Mouse (Mus musculus) CH12.LX (cell line): Measurements from ENCODE around the gene Tmem44. TPM values are rescaled to one million over a fixed set of nuclear protein-coding genes. Genes with fewer than 3 reads are reported as not detected.

Experiments
- DNase-seq: peaks from one replicate; pipeline ENCODE4 v3.0.0-alpha.2; 2013; ENCODE audit errors: extremely low read depth
- H3K27ac ChIP-seq: 2 replicates; pipeline ENCODE4 v1.5.1; 2012; ENCODE audit warnings: low read depth, mild to moderate bottlenecking, control low read depth, moderate library complexity; ENCODE audit not compliant: insufficient read depth
- H3K27me3 ChIP-seq: replicated peaks from 2 replicates; pipeline ENCODE3; 2012; ENCODE audit warnings: inconsistent platforms
- H3K36me3 ChIP-seq, 2 experiments: replicated peaks in 1 of 2; 2 replicates each; pipeline versions ENCODE3 to v1.6.1; 2012; ENCODE audit warnings: inconsistent platforms in 1 of 2, low read length in 1 of 2, mild to moderate bottlenecking in 1 of 2, mixed read lengths in 1 of 2, moderate library complexity in 1 of 2; ENCODE audit not compliant: control insufficient read depth in 1 of 2, insufficient read depth in 1 of 2
- H3K4me1 ChIP-seq, 2 experiments: 2 replicates each; pipeline ENCODE4 v1.6.1; 2012; ENCODE audit warnings: inconsistent platforms in 1 of 2, moderate library complexity in 1 of 2; ENCODE audit not compliant: insufficient read depth in 2 of 2, control insufficient read depth in 1 of 2
- H3K4me2 ChIP-seq: 2 replicates; pipeline ENCODE4 v1.6.1; 2012; ENCODE audit warnings: low read depth, mild to moderate bottlenecking, control low read depth; ENCODE audit not compliant: poor library complexity, insufficient read depth, severe bottlenecking
- H3K4me3 ChIP-seq, 3 experiments: fragments of 150-350 bp in 1 of 3; sonication (generic) in 1 of 3; replicated peaks in 1 of 3; 2 replicates each; pipeline versions ENCODE3 to v1.5.1; 2011 to 2012; ENCODE audit warnings: low read depth in 2 of 3, low read length in 2 of 3, mild to moderate bottlenecking in 2 of 3, moderate library complexity in 2 of 3, control low read depth in 1 of 3, improper control_type of control experiment in 1 of 3, inconsistent platforms in 1 of 3, mixed read lengths in 1 of 3; ENCODE audit not compliant: poor library complexity in 1 of 3
- H3K79me2 ChIP-seq: replicated peaks from 2 replicates; pipeline ENCODE4 v1.6.1; 2012; ENCODE audit warnings: mild to moderate bottlenecking, moderate library complexity; ENCODE audit not compliant: control insufficient read depth, poor library complexity, insufficient read depth, severe bottlenecking; ENCODE audit errors: extremely low read depth
- H3K9ac ChIP-seq: 2 replicates; pipeline ENCODE4 v1.6.1; 2012; ENCODE audit warnings: low read depth, mild to moderate bottlenecking, control low read depth, moderate library complexity; ENCODE audit not compliant: insufficient read depth
- H3K9me3 ChIP-seq: replicated peaks from 2 replicates; pipeline ENCODE3; 2012; ENCODE audit warnings: low read length, inconsistent platforms, mixed read lengths
- BHLHE40 ChIP-seq: IDR thresholded peaks from 2 replicates; pipeline ENCODE4 v1.6.1; 2011; ENCODE audit warnings: mild to moderate bottlenecking, low read depth, low read length, improper control_type of control experiment
- CHD1 ChIP-seq: IDR thresholded peaks from 2 replicates; pipeline ENCODE4 v1.6.1; 2012; ENCODE audit warnings: low read depth, low read length, improper control_type of control experiment, inconsistent platforms
- CTCF ChIP-seq, 2 experiments: IDR thresholded peaks in 1 of 2; conservative IDR thresholded peaks in 1 of 2; 2 replicates each; pipeline ENCODE4 v1.5.1; 2011 to 2012; ENCODE audit warnings: low read depth in 2 of 2, low read length in 2 of 2, improper control_type of control experiment in 1 of 2, inconsistent platforms in 1 of 2, mild to moderate bottlenecking in 1 of 2, moderate library complexity in 1 of 2
- E2F4 ChIP-seq: IDR thresholded peaks from 2 replicates; pipeline ENCODE4 v1.6.1; 2011; ENCODE audit warnings: low read depth, low read length, improper control_type of control experiment; ENCODE audit not compliant: insufficient replicate concordance
- ETS1 ChIP-seq: conservative IDR thresholded peaks from 2 replicates; pipeline ENCODE4 v1.6.1; 2012; ENCODE audit warnings: low read depth, mild to moderate bottlenecking, inconsistent platforms, low read length, improper control_type of control experiment, moderate library complexity
- GABPA ChIP-seq: IDR thresholded peaks from 2 replicates; pipeline ENCODE4 v1.6.1; 2012; ENCODE audit warnings: low read depth, low read length, improper control_type of control experiment, inconsistent platforms; ENCODE audit not compliant: insufficient replicate concordance
- IRF4 ChIP-seq: IDR thresholded peaks from 2 replicates; pipeline ENCODE4 v1.6.1; 2014; ENCODE audit warnings: low read depth, mild to moderate bottlenecking, inconsistent platforms, low read length, improper control_type of control experiment
- JUND ChIP-seq: conservative IDR thresholded peaks from 2 replicates; pipeline ENCODE4 v1.6.1; 2011; ENCODE audit warnings: low read depth, low read length, improper control_type of control experiment
- KAT2A ChIP-seq: IDR thresholded peaks from 2 replicates; pipeline ENCODE4 v1.6.1; 2012; ENCODE audit warnings: low read length, improper control_type of control experiment, inconsistent platforms; ENCODE audit not compliant: insufficient replicate concordance
- MAFK ChIP-seq: IDR thresholded peaks from 2 replicates; pipeline ENCODE4 v1.6.1; 2011; ENCODE audit warnings: low read length, improper control_type of control experiment; ENCODE audit not compliant: insufficient replicate concordance
- MAX ChIP-seq: IDR thresholded peaks from 2 replicates; pipeline ENCODE4 v1.6.1; 2011; ENCODE audit warnings: low read length, improper control_type of control experiment
- MEF2A ChIP-seq: IDR thresholded peaks from 2 replicates; pipeline ENCODE4 v1.6.1; 2014; ENCODE audit warnings: low read depth, mild to moderate bottlenecking, inconsistent platforms, low read length, improper control_type of control experiment, borderline replicate concordance
- MXI1 ChIP-seq: IDR thresholded peaks from 2 replicates; pipeline ENCODE4 v1.6.1; 2011; ENCODE audit warnings: mild to moderate bottlenecking, low read depth, low read length, improper control_type of control experiment
- MYC ChIP-seq: IDR thresholded peaks from 2 replicates; pipeline ENCODE4 v1.6.1; 2011; ENCODE audit warnings: low read depth, mild to moderate bottlenecking, improper control_type of control experiment, low read length
- NRF1 ChIP-seq: IDR thresholded peaks from 2 replicates; pipeline ENCODE4 v1.6.1; 2014; ENCODE audit warnings: low read depth, mild to moderate bottlenecking, inconsistent platforms, low read length, improper control_type of control experiment, moderate library complexity
- PAX5 ChIP-seq: IDR thresholded peaks from 2 replicates; pipeline ENCODE4 v1.6.1; 2012; ENCODE audit warnings: low read length, inconsistent platforms, mixed read lengths
- POLR2AphosphoS2 ChIP-seq: IDR thresholded peaks from 2 replicates; pipeline ENCODE4 v1.6.1; 2011; ENCODE audit warnings: low read depth, low read length, improper control_type of control experiment
- RAD21 ChIP-seq: IDR thresholded peaks from 2 replicates; pipeline ENCODE4 v1.6.1; 2011; ENCODE audit warnings: low read depth, mild to moderate bottlenecking, low read length, improper control_type of control experiment, moderate library complexity
- RCOR1 ChIP-seq: conservative IDR thresholded peaks from 2 replicates; pipeline ENCODE4 v1.6.1; 2012; ENCODE audit warnings: low read depth, mild to moderate bottlenecking, inconsistent platforms, low read length, improper control_type of control experiment
- SIN3A ChIP-seq: IDR thresholded peaks from 2 replicates; pipeline ENCODE4 v1.6.1; 2012; ENCODE audit warnings: low read length, improper control_type of control experiment, inconsistent platforms
- TBP ChIP-seq: conservative IDR thresholded peaks from 2 replicates; pipeline ENCODE4 v1.6.1; 2011; ENCODE audit warnings: low read depth, low read length, improper control_type of control experiment
- TCF12 ChIP-seq: IDR thresholded peaks from 2 replicates; pipeline ENCODE4 v1.6.1; 2014; ENCODE audit warnings: low read depth, mild to moderate bottlenecking, inconsistent platforms, low read length, improper control_type of control experiment
- UBTF ChIP-seq: IDR thresholded peaks from 2 replicates; pipeline ENCODE4 v1.6.1; 2012; ENCODE audit warnings: low read depth, mild to moderate bottlenecking, inconsistent platforms, low read length, improper control_type of control experiment, moderate library complexity
- ZC3H11A ChIP-seq: IDR thresholded peaks from 2 replicates; pipeline ENCODE4 v1.6.1; 2012; ENCODE audit warnings: low read depth, mild to moderate bottlenecking, inconsistent platforms, low read length, improper control_type of control experiment
- ZKSCAN1 ChIP-seq: IDR thresholded peaks from 2 replicates; pipeline ENCODE4 v1.6.1; 2012; ENCODE audit warnings: low read depth, inconsistent platforms, low read length, improper control_type of control experiment, borderline replicate concordance
- ZMIZ1 ChIP-seq: IDR thresholded peaks from 2 replicates; pipeline ENCODE4 v1.6.1; 2012; ENCODE audit warnings: low read depth, mild to moderate bottlenecking, inconsistent platforms, low read length, improper control_type of control experiment
- dilution Hi-C: fragments of 300-500 bp; cut with MboI; formaldehyde crosslinking; loops from 2 replicates; pipeline ENCODE4 v1.14.3; 2020; ENCODE audit warnings: low sequenced_read_pairs; ENCODE audit not compliant: extremely low pct_unique_long_range_greater_than_20kb, extremely low pct_ligation_motif_present
- in situ Hi-C: fragments of 300-500 bp; cut with MboI; formaldehyde crosslinking; loops from 3 replicates; pipeline ENCODE4 v1.14.3; 2019; ENCODE audit warnings: low sequenced_read_pairs, low pct_ligation_motif_present, low pct_unique_long_range_greater_than_20kb, mixed read lengths
- polyA plus RNA-seq: library from polyadenylated mRNA; unstranded; fragments of >175 nt; gene quantifications from 2 replicates; pipeline ENCODE4 v1.2.1, GENCODE M21; 2012; ENCODE audit warnings: low read depth; ENCODE audit not compliant: insufficient read length
- total RNA-seq, 2 experiments: library from RNA; depleted of rRNA; stranded (reverse); fragments of 300-350 nt in 1 of 2; fragments of >200 nt in 1 of 2; gene quantifications; 2 replicates each; pipeline ENCODE4 v1.2.3; 2012 to 2014

The Tmem44 gene
- total and polyA plus RNA-seq, 3 experiments, result 0.16 to 0.70 (median 0.51) TPM

DNA sequence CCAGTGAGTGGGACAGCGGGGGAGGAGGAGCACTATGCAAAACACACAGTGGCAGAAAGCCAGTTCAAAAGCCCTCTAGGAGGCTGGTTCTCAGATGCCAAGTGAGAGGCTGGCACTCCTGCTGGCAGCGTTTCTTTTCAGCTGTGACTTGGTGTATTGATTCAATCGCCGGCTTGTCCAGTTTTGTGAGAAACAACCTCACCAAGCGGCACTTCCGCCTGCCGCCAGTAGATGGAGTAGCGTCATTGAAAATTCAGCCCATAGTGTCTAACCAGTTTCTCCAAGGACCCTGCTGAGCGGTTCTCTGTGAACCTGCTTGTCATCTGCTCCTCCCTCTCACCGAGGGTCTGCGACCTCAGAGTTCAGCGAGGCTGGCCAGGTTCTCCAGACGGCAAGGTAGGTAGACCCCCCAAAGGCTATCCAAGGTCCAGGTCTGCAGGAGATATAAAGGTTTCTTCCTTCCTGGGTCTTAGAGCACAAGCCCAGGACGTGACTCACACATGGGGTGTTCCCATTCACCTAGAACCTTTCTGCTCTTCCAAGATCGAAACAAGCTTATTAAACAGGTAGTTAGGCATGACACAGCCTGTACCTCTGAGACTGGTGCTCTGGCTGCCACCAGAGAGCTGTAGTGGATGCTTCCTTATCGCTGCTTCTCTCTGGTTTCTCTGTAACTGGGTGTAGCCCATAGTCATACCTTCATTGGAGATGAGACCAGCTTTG lies 46.5 kb upstream of the Tmem44 start (continued):
- TF ChIP-seq BHLHE40 (peak; percentile 59), TBP (peak; percentile 34), PAX5 (no peak), CHD1 (peak; percentile 89), IRF4 (peak; percentile 66; the same call in 1 of the 2 replicates), ZKSCAN1 (no peak), CTCF (conservative IDR thresholded peaks at IDR 0.05 in 1 of 2, IDR thresholded peaks at IDR 0.05 in 1 of 2; ENCODE audit: low read depth in 2 of 2, low read length in 2 of 2) (peak; percentile 96 to 99), GABPA (no peak)
- TF ChIP-seq, all 38 proteins: peak for 26

DNA sequence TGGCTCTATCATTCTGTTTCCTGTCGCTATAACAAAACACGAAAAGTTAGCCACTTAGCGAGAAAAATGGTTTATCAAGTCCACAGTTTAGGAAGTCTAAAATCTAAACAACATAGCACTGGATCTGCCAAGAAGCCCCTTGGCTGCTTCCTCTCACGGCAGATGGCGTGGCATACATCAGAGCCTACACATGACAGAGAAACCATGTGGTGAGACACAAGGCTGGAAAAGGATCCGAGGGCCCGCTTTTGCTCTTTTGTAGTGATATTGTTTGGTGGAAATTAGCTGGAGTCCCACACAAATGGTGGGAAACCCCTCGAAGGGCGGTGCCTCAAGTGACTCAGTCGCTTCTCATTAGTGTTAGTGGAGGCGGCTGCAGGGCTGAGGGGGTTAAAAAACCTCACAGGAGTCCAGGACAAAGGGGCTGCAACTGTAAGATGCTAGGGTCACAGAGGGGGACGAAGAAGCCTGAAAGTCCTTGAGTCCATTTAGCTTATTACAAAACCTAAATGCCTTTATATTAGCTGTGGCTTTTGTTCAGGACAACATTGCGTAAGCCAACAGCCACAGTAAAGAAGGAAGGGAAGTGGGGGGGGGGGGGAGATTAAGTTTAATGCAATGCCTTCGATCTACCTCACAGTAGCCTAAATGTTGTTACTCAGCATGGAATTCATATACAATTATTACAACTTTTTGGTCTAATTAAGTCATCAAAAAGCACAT lies 45.4 kb upstream of the Tmem44 start:
- in situ Hi-C loops, result loop anchor here (5.0 to 10.0 kb wide), 4 partner anchors 181 to 759 kb away; no protein-coding TSS in a partner anchor
- no peaks in the 10 kb centered on the region for H3K27me3 ChIP-seq

DNA sequence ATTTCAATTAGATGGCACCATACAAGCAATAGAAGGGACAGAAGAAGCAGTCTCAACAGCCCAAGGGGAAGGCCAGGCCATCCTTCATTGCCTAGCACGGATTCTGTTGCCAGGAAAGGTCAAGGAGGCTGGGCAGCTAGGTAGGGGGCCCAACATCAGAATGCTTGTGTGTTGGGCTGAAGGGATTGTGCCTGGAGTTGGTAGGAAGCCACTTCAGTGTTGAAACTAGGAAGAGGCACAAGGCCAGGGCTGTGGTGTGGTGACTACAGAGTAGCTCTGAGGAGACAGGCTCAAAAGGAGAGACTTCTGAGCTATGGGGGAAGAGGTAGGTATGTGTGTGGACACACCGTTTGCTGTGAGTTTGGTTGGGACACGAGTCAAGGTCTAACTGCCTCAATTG lies 44.7 kb upstream of the Tmem44 start:
- TF ChIP-seq IRF4 (no peak), POLR2AphosphoS2 (no peak), MAFK (no peak), TBP (no peak), RCOR1 (no peak), SIN3A (no peak), ETS1 (no peak), MEF2A (no peak), RAD21 (no peak), E2F4 (no peak), ZC3H11A (no peak), KAT2A (no peak), TCF12 (no peak), MXI1 (no peak), JUND (no peak)
- TF ChIP-seq, all 38 proteins: peak for 0
- Histone ChIP-seq H3K27me3 (no peaks in the 10 kb centered on the region), H3K36me3 (no peaks in the 10 kb centered on the region), H3K9ac (no peak overlapping the region), H3K4me1 (peaks cover 7 to 42% of the 10 kb centered on the region in 2 experiments), H3K4me2 (no peak overlapping the region), H3K9me3 (no peaks in the 10 kb centered on the region), H3K27ac (no peak overlapping the region), H3K79me2 (peaks cover 10% of the 10 kb centered on the region), H3K4me3 (no peak overlapping the region)
- dilution Hi-C loops, result no loop called here
- no peak for DNase-seq
- in situ Hi-C loops, result loop anchor here (5.0 to 10.0 kb wide), 4 partner anchors 182 to 759 kb away; no protein-coding TSS in a partner anchor

More for the DNA sequence above, 45.4 kb upstream of the Tmem44 start:
- H3K4me3 ChIP-seq, result no peak overlapping the region
- H3K27ac ChIP-seq, result no peak overlapping the region
- H3K36me3 ChIP-seq, result peaks cover 5 to 6% of the 10 kb centered on the region in 2 experiments
- H3K4me1 ChIP-seq, result peaks cover 4 to 36% of the 10 kb centered on the region in 2 experiments; a peak in 3 of 4 replicates
- no peak for DNase-seq
- dilution Hi-C loops, result no loop called here
- TF ChIP-seq ZC3H11A (no peak), RAD21 (no peak), E2F4 (no peak), MYC (no peak), RCOR1 (no peak; the same call in 1 of the 2 replicates), ZMIZ1 (no peak), CTCF (conservative IDR thresholded peaks at IDR 0.05 in 1 of 2, IDR thresholded peaks at IDR 0.05 in 1 of 2; ENCODE audit: low read depth in 2 of 2, low read length in 2 of 2) (no peak), TCF12 (no peak), MAX (no peak), UBTF (no peak), SIN3A (no peak), BHLHE40 (no peak), POLR2AphosphoS2 (no peak), TBP (no peak), MAFK (no peak), NRF1 (no peak)
- TF ChIP-seq, all 38 proteins: peak for 0
- Histone ChIP-seq H3K9ac (no peak overlapping the region), H3K79me2 (peaks cover 16% of the 10 kb centered on the region), H3K4me2 (no peak overlapping the region), H3K9me3 (no peaks in the 10 kb centered on the region)
